Mouse (Mus musculus): ENCODE measurements around the gene Fhl3. TPM values are rescaled to one million over a fixed set of nuclear protein-coding genes. Genes with fewer than 3 reads are reported as not detected.

Gene Fhl3
- total RNA-seq (2015) (17.1 and 19.3 TPM in 2 replicates), total RNA-seq (2017) (4.9 and 5.3 TPM in 2 replicates)

GRCm38 (mm10) chr4:124700248-124700971 is at the start of gene Fhl3:
TSS of gene Fhl3 (plus strand) at chr4:124700701.
- ATAC-seq (replicated peaks; ENCODE audit: poor library complexity), result peak; percentile 21

GRCm38 (mm10) chr4:124652886-124653285 is 47.6 kb upstream of the Fhl3 start:
- no peak for ATAC-seq (replicated peaks; ENCODE audit: poor library complexity)

GRCm38 (mm10) chr4:124656518-124656853 is 44.0 kb upstream of the Fhl3 start, which contains the start of gene Pou3f1:
TSS of gene Pou3f1 (plus strand) at chr4:124656807.
- ATAC-seq (replicated peaks; ENCODE audit: poor library complexity), result no peak

GRCm38 (mm10) chr4:124656854-124657650 is 43.4 kb upstream of the Fhl3 start:
- peak; percentile 65 for ATAC-seq (replicated peaks; ENCODE audit: poor library complexity)

- no peak for ATAC-seq (replicated peaks; ENCODE audit: poor library complexity)
Measured at GRCm38 (mm10) chr4:124657781-124658180, 42.7 kb upstream of the Fhl3 start.

GRCm38 (mm10) chr4:124658412-124658851 is 42.1 kb upstream of the Fhl3 start:
- no peak for ATAC-seq (replicated peaks; ENCODE audit: poor library complexity)

GRCm38 (mm10) chr4:124659251-124660217 is 41.0 kb upstream of the Fhl3 start:
- no peak for ATAC-seq (replicated peaks; ENCODE audit: poor library complexity)

GRCm38 (mm10) chr4:124660603-124661002 is 39.9 kb upstream of the Fhl3 start:
- ATAC-seq (replicated peaks; ENCODE audit: poor library complexity), result no peak

GRCm38 (mm10) chr4:124663034-124663433 is 37.5 kb upstream of the Fhl3 start:
- peak; percentile 69 for ATAC-seq (replicated peaks; ENCODE audit: poor library complexity)

- no peak for ATAC-seq (replicated peaks; ENCODE audit: poor library complexity)
Measured at GRCm38 (mm10) chr4:124664185-124664584, 36.3 kb upstream of the Fhl3 start.

GRCm38 (mm10) chr4:124664604-124665003 is 35.9 kb upstream of the Fhl3 start:
- ATAC-seq (replicated peaks; ENCODE audit: poor library complexity), result no peak

- no peak for ATAC-seq (replicated peaks; ENCODE audit: poor library complexity)
Measured at GRCm38 (mm10) chr4:124667476-124668033, 32.9 kb upstream of the Fhl3 start.

- no peak for ATAC-seq (replicated peaks; ENCODE audit: poor library complexity)
Measured at GRCm38 (mm10) chr4:124668078-124668477, 32.4 kb upstream of the Fhl3 start.

GRCm38 (mm10) chr4:124670232-124670631 is 30.3 kb upstream of the Fhl3 start:
- no peak for ATAC-seq (replicated peaks; ENCODE audit: poor library complexity)

GRCm38 (mm10) chr4:124671583-124671982 is 28.9 kb upstream of the Fhl3 start:
- no peak for ATAC-seq (replicated peaks; ENCODE audit: poor library complexity)

- no peak for ATAC-seq (replicated peaks; ENCODE audit: poor library complexity)
Measured at GRCm38 (mm10) chr4:124672347-124673320, 27.9 kb upstream of the Fhl3 start.

GRCm38 (mm10) chr4:124674334-124675032 is 26.0 kb upstream of the Fhl3 start:
- no peak for ATAC-seq (replicated peaks; ENCODE audit: poor library complexity)

- peak; percentile 79 for ATAC-seq (replicated peaks; ENCODE audit: poor library complexity)
Measured at GRCm38 (mm10) chr4:124675037-124675436, 25.5 kb upstream of the Fhl3 start.

GRCm38 (mm10) chr4:124675958-124676357 is 24.5 kb upstream of the Fhl3 start:
- no peak for ATAC-seq (replicated peaks; ENCODE audit: poor library complexity)
